Mouse (Mus musculus): ENCODE data around the gene Ncapd3. TPM values are rescaled to one million over a fixed set of nuclear protein-coding genes. Genes with fewer than 3 reads are reported as not detected.
A peak's percentile ranks its signal among the peaks of the same experiment; 100 is the strongest.

The Ncapd3 gene
- polyA plus RNA-seq, 1 experiment from 2014 or later = 23.4 TPM

GRCm38 (mm10) chr9:27026708-27027107 lies 3.3 kb upstream of the Ncapd3 start:
- Histone ChIP-seq H3K36me3 (ENCODE audit: control insufficient read depth, insufficient read depth) (no peaks in the 10 kb centered on the region; the same call in 1 of the 2 replicates), H3K9me3 (ENCODE audit: control insufficient read depth, low read length) (no peaks in the 10 kb centered on the region), H3K27me3 (replicated peaks; ENCODE audit: control insufficient read depth, insufficient read depth, low read length) (no peaks in the 10 kb centered on the region), H3K4me3 (replicated peaks; ENCODE audit: low read length) (no peak overlapping the region), H3K4me1 (replicated peaks; ENCODE audit: control insufficient read depth, insufficient read depth, low read length) (peaks cover 39% of the 10 kb centered on the region), H3K4me2 (ENCODE audit: low read length) (peak overlapping the region; percentile 33), H3K9ac (replicated peaks; ENCODE audit: low read depth, low read length) (no peak overlapping the region), H3K27ac (ENCODE audit: low read length) (no peak overlapping the region)
- no peak for ATAC-seq
- WGBS = 89% methylated on average over 1 of the region's 1 CpGs

GRCm38 (mm10) chr9:27029022-27029827 lies 750 bp upstream of the Ncapd3 start:
- Histone ChIP-seq H3K27ac (ENCODE audit: low read length) (peak overlapping the region; percentile 95), H3K9me3 (ENCODE audit: control insufficient read depth, low read length) (no peaks in the 10 kb centered on the region), H3K4me2 (ENCODE audit: low read length) (peak overlapping the region; percentile 89), H3K36me3 (ENCODE audit: control insufficient read depth, insufficient read depth) (no peaks in the 10 kb centered on the region; the same call in 1 of the 2 replicates), H3K4me3 (replicated peaks; ENCODE audit: low read length) (peak overlapping the region; percentile 99), H3K9ac (replicated peaks; ENCODE audit: low read depth, low read length) (peak overlapping the region; percentile 98), H3K27me3 (replicated peaks; ENCODE audit: control insufficient read depth, insufficient read depth, low read length) (no peaks in the 10 kb centered on the region), H3K4me1 (replicated peaks; ENCODE audit: control insufficient read depth, insufficient read depth, low read length) (peaks cover 47% of the 10 kb centered on the region)
- WGBS = under 1% methylated on average over 51 of the region's 52 CpGs
- peak; percentile 32 for ATAC-seq

GRCm38 (mm10) chr9:27030763-27031100 lies 757 bp downstream of the Ncapd3 start:
- no peak overlapping the region for H3K27ac ChIP-seq (ENCODE audit: low read length)
- peak overlapping the region; percentile 99 for H3K4me3 ChIP-seq (replicated peaks; ENCODE audit: low read length)
- no peaks in the 10 kb centered on the region for H3K9me3 ChIP-seq (ENCODE audit: control insufficient read depth, low read length)
- no peak for ATAC-seq
- H3K27me3 ChIP-seq (replicated peaks; ENCODE audit: control insufficient read depth, insufficient read depth, low read length) = no peaks in the 10 kb centered on the region
- peaks cover 43% of the 10 kb centered on the region for H3K4me1 ChIP-seq (replicated peaks; ENCODE audit: control insufficient read depth, insufficient read depth, low read length)
- H3K36me3 ChIP-seq (ENCODE audit: control insufficient read depth, insufficient read depth) = no peaks in the 10 kb centered on the region
- peak overlapping the region; percentile 69 for H3K9ac ChIP-seq (replicated peaks; ENCODE audit: low read depth, low read length)
- 0% methylated on average over 17 of the region's 17 CpGs for WGBS
- peak overlapping the region; percentile 71 for H3K4me2 ChIP-seq (ENCODE audit: low read length)

- no peak for ATAC-seq
- no peak overlapping the region for H3K4me2 ChIP-seq (ENCODE audit: low read length)
- H3K36me3 ChIP-seq (ENCODE audit: control insufficient read depth, insufficient read depth) = peaks cover 29% of the 10 kb centered on the region
- WGBS = 94% methylated on average over 5 of the region's 5 CpGs
- no peak overlapping the region for H3K9ac ChIP-seq (replicated peaks; ENCODE audit: low read depth, low read length)
- no peaks in the 10 kb centered on the region for H3K4me1 ChIP-seq (replicated peaks; ENCODE audit: control insufficient read depth, insufficient read depth, low read length)
- H3K27ac ChIP-seq (ENCODE audit: low read length) = no peak overlapping the region
- H3K9me3 ChIP-seq (ENCODE audit: control insufficient read depth, low read length) = no peaks in the 10 kb centered on the region
- no peaks in the 10 kb centered on the region for H3K27me3 ChIP-seq (replicated peaks; ENCODE audit: control insufficient read depth, insufficient read depth, low read length)
- H3K4me3 ChIP-seq (replicated peaks; ENCODE audit: low read length) = no peak overlapping the region
Measured at GRCm38 (mm10) chr9:27043892-27044291, 13.9 kb downstream of the Ncapd3 start.

GRCm38 (mm10) chr9:27049492-27049891 lies 19.5 kb downstream of the Ncapd3 start:
- no peak for ATAC-seq
- H3K36me3 ChIP-seq (ENCODE audit: control insufficient read depth, insufficient read depth) = peaks cover 36% of the 10 kb centered on the region
- H3K9me3 ChIP-seq (ENCODE audit: control insufficient read depth, low read length) = no peaks in the 10 kb centered on the region
- no peak overlapping the region for H3K4me3 ChIP-seq (replicated peaks; ENCODE audit: low read length)
- no peaks in the 10 kb centered on the region for H3K4me1 ChIP-seq (replicated peaks; ENCODE audit: control insufficient read depth, insufficient read depth, low read length)
- no peak overlapping the region for H3K9ac ChIP-seq (replicated peaks; ENCODE audit: low read depth, low read length)
- H3K4me2 ChIP-seq (ENCODE audit: low read length) = no peak overlapping the region
- 88% methylated on average over 2 of the region's 2 CpGs for WGBS
- H3K27me3 ChIP-seq (replicated peaks; ENCODE audit: control insufficient read depth, insufficient read depth, low read length) = no peaks in the 10 kb centered on the region
- H3K27ac ChIP-seq (ENCODE audit: low read length) = no peak overlapping the region

- Histone ChIP-seq H3K27ac (ENCODE audit: low read length) (no peak overlapping the region), H3K27me3 (replicated peaks; ENCODE audit: control insufficient read depth, insufficient read depth, low read length) (no peaks in the 10 kb centered on the region), H3K9me3 (ENCODE audit: control insufficient read depth, low read length) (no peaks in the 10 kb centered on the region), H3K9ac (replicated peaks; ENCODE audit: low read depth, low read length) (no peak overlapping the region), H3K4me1 (replicated peaks; ENCODE audit: control insufficient read depth, insufficient read depth, low read length) (no peaks in the 10 kb centered on the region), H3K4me3 (replicated peaks; ENCODE audit: low read length) (no peak overlapping the region), H3K36me3 (ENCODE audit: control insufficient read depth, insufficient read depth) (peaks cover 34% of the 10 kb centered on the region), H3K4me2 (ENCODE audit: low read length) (no peak overlapping the region)
- ATAC-seq = no peak
- 93% methylated on average over 5 of the region's 5 CpGs for WGBS
Measured at GRCm38 (mm10) chr9:27058341-27058740, 28.4 kb downstream of the Ncapd3 start.

- no peaks in the 10 kb centered on the region for H3K27me3 ChIP-seq (replicated peaks; ENCODE audit: control insufficient read depth, insufficient read depth, low read length)
- H3K9ac ChIP-seq (replicated peaks; ENCODE audit: low read depth, low read length) = no peak overlapping the region
- no peak for ATAC-seq
- no peaks in the 10 kb centered on the region; the same call in 1 of the 2 replicates for H3K9me3 ChIP-seq (ENCODE audit: control insufficient read depth, low read length)
- 92% methylated on average over 4 of the region's 4 CpGs for WGBS
- H3K4me3 ChIP-seq (replicated peaks; ENCODE audit: low read length) = no peak overlapping the region
- H3K27ac ChIP-seq (ENCODE audit: low read length) = no peak overlapping the region
- H3K36me3 ChIP-seq (ENCODE audit: control insufficient read depth, insufficient read depth) = peaks cover 35% of the 10 kb centered on the region
- no peak overlapping the region for H3K4me2 ChIP-seq (ENCODE audit: low read length)
- no peaks in the 10 kb centered on the region for H3K4me1 ChIP-seq (replicated peaks; ENCODE audit: control insufficient read depth, insufficient read depth, low read length)
Measured at GRCm38 (mm10) chr9:27070895-27071294, 40.9 kb downstream of the Ncapd3 start.

GRCm38 (mm10) chr9:27074677-27075076 lies 44.7 kb downstream of the Ncapd3 start:
- Histone ChIP-seq H3K4me2 (ENCODE audit: low read length) (no peak overlapping the region), H3K9me3 (ENCODE audit: control insufficient read depth, low read length) (no peaks in the 10 kb centered on the region; the same call in 1 of the 2 replicates), H3K9ac (replicated peaks; ENCODE audit: low read depth, low read length) (no peak overlapping the region), H3K27ac (ENCODE audit: low read length) (no peak overlapping the region), H3K36me3 (ENCODE audit: control insufficient read depth, insufficient read depth) (peaks cover 36% of the 10 kb centered on the region), H3K4me1 (replicated peaks; ENCODE audit: control insufficient read depth, insufficient read depth, low read length) (no peaks in the 10 kb centered on the region), H3K4me3 (replicated peaks; ENCODE audit: low read length) (no peak overlapping the region), H3K27me3 (replicated peaks; ENCODE audit: control insufficient read depth, insufficient read depth, low read length) (no peaks in the 10 kb centered on the region)
- WGBS = 84% methylated on average over 1 of the region's 1 CpGs
- ATAC-seq = no peak

GRCm38 (mm10) chr9:27075812-27076211 lies 45.8 kb downstream of the Ncapd3 start:
- no peak overlapping the region for H3K4me3 ChIP-seq (replicated peaks; ENCODE audit: low read length)
- H3K4me1 ChIP-seq (replicated peaks; ENCODE audit: control insufficient read depth, insufficient read depth, low read length) = no peaks in the 10 kb centered on the region
- no peak overlapping the region for H3K4me2 ChIP-seq (ENCODE audit: low read length)
- no peaks in the 10 kb centered on the region for H3K9me3 ChIP-seq (ENCODE audit: control insufficient read depth, low read length)
- peaks cover 25% of the 10 kb centered on the region for H3K36me3 ChIP-seq (ENCODE audit: control insufficient read depth, insufficient read depth)
- no peak overlapping the region for H3K27ac ChIP-seq (ENCODE audit: low read length)
- ATAC-seq = no peak
- no peaks in the 10 kb centered on the region for H3K27me3 ChIP-seq (replicated peaks; ENCODE audit: control insufficient read depth, insufficient read depth, low read length)
- H3K9ac ChIP-seq (replicated peaks; ENCODE audit: low read depth, low read length) = no peak overlapping the region

All from forebrain, embryonic 16.5 days (tissue).